Mouse (Mus musculus) limb, embryonic 14.5 days (tissue): ENCODE results near the gene Rdh5. TPM values are rescaled to one million over a fixed set of nuclear protein-coding genes. Genes with fewer than 3 reads are reported as not detected.

ENCODE experiments used
- ATAC-seq: fragments of 200-750 bp; cut with Nextera tagmentation; 2 replicates; pipeline ENCODE4 v1.8.0; 2017; ENCODE audit warnings: low read depth, moderate number of reproducible peaks, moderate TSS enrichment; ENCODE audit not compliant: low FRiP score
- DNase-seq: peaks from one replicate; pipeline ENCODE4 v3.0.0-alpha.2; 2015; ENCODE audit warnings: low spot score
- H3K27ac ChIP-seq: fragments of 300-500 bp; sonication (generic); replicated peaks from 2 replicates; pipeline ENCODE4 v1.5.1; 2014; ENCODE audit warnings: low read depth, mild to moderate bottlenecking, low read length, moderate library complexity, mixed read lengths
- H3K27me3 ChIP-seq: fragments of 300-500 bp; sonication (generic); 2 replicates; pipeline ENCODE4 v1.6.1; 2014; ENCODE audit warnings: low read length, mixed read lengths; ENCODE audit not compliant: control insufficient read depth, insufficient read depth
- H3K36me3 ChIP-seq: fragments of 300-500 bp; sonication (generic); 2 replicates; pipeline ENCODE4 v1.6.1; 2014; ENCODE audit warnings: mild to moderate bottlenecking, low read length, moderate library complexity, mixed read lengths; ENCODE audit not compliant: control insufficient read depth, insufficient read depth
- H3K4me1 ChIP-seq: fragments of 300-500 bp; sonication (generic); 2 replicates; pipeline ENCODE4 v1.6.1; 2014; ENCODE audit warnings: antibody characterized with exemption, low read length, mixed read lengths; ENCODE audit not compliant: control insufficient read depth, insufficient read depth
- H3K4me2 ChIP-seq: fragments of 300-500 bp; sonication (generic); replicated peaks from 2 replicates; pipeline ENCODE4 v1.6.1; 2014; ENCODE audit warnings: low read depth, mild to moderate bottlenecking, low read length, moderate library complexity; ENCODE audit not compliant: severe bottlenecking
- H3K4me3 ChIP-seq: fragments of 300-500 bp; sonication (generic); replicated peaks from 2 replicates; pipeline ENCODE4 v1.5.1; 2014; ENCODE audit warnings: low read length
- H3K9ac ChIP-seq: fragments of 300-500 bp; sonication (generic); 2 replicates; pipeline ENCODE4 v1.6.1; 2014; ENCODE audit warnings: mild to moderate bottlenecking, low read depth, low read length, moderate library complexity; ENCODE audit not compliant: severe bottlenecking
- H3K9me3 ChIP-seq: fragments of 300-500 bp; sonication (generic); 2 replicates; pipeline ENCODE4 v1.6.1; 2016; ENCODE audit warnings: low read length; ENCODE audit not compliant: control insufficient read depth
- POLR2A ChIP-seq: fragments of 200-500 bp; IDR thresholded peaks from 2 replicates; pipeline ENCODE4 v1.8.0; 2012; ENCODE audit warnings: inconsistent platforms, mild to moderate bottlenecking, moderate library complexity, borderline replicate concordance; ENCODE audit not compliant: insufficient read depth, insufficient read length; ENCODE audit errors: extremely low read depth
- WGBS: fragments of 180-500 bp; shearing (Covaris S2); extraction: QIAGEN DNeasy Blood & Tissue Kit; methylation state at CpG from one replicate; pipeline ENCODE4 v1.1.7; 2014; 5-methylcytosine and 5-hydroxymethylcytosine counted together
- polyA plus RNA-seq, 2 experiments: library from polyadenylated mRNA; depleted of rRNA in 1 of 2; stranded (reverse) in 1 of 2; unstranded in 1 of 2; fragments of >200 nt; fragmentation: Nextera tagmentation in 1 of 2; extraction: Ambion mirVana in 1 of 2; gene quantifications; 2 replicates each; pipeline versions ENCODE4 v1.2.1 to v1.2.3; 2012 to 2014

Rdh5 gene
- 17.9 and 23.2 TPM in 2 replicates for polyA plus RNA-seq (2012; rRNA removed)
- 11.8 and 12.5 TPM in 2 replicates for polyA plus RNA-seq (2014; fragmentation: Nextera tagmentation; extraction: Ambion mirVana)

DNA sequence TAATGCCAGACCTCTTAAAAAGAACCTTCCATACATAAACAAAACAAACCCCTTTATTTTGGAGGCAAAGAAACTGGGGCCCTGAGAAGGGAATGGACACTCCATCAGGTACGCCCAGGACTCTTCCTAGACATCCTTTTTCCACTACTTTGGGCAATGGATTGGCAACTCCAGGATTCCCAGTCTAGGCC is at the start of gene Rdh5:
TSS of gene Rdh5 (minus strand) at position 67 of the 191 bp plus-strand sequence.
- 18% methylated on average over 1 of the region's 1 CpGs for WGBS
- Histone ChIP-seq H3K4me1 (peaks cover 22% of the 10 kb centered on the region), H3K9me3 (no peaks in the 10 kb centered on the region), H3K4me2 (peak within 1 kb of the TSS; percentile 46), H3K4me3 (peak within 1 kb of the TSS; percentile 71), H3K27ac (peak within 1 kb of the TSS; percentile 80), H3K27me3 (no peaks in the 10 kb centered on the region), H3K9ac (peak within 1 kb of the TSS; percentile 64), H3K36me3 (peaks cover 11% of the 10 kb centered on the region)
- no peak for TF ChIP-seq POLR2A
- no peak for ATAC-seq
- no peak for DNase-seq

DNA sequence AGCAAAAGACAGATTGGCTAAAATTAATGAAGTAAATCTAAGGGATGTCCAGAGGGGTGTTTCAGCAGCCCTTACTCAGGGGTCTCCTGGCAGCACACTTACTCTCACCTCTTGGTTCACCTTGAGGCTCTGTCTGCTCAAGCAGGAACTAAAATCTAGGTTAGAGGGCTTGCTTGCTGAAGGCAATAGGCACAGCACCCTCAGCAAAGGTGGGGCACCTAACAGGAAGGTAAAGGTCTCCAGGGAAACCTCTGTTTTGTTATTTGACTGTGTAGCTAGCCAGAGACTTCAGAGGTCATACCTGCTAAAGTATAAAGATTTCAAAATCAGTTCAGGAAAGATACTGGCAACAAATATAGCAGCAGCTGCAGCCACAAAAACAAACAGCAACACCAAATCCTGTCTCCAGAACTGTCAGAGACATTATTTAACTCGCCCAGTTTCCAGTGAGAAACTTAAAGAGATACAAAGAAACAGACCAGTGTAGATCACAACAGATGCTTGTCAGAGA is 48.1 kb upstream of the Rdh5 start:
- Histone ChIP-seq H3K4me1 (no peaks in the 10 kb centered on the region), H3K36me3 (no peaks in the 10 kb centered on the region), H3K27me3 (no peaks in the 10 kb centered on the region), H3K4me3 (no peak overlapping the region), H3K9ac (no peak overlapping the region), H3K4me2 (no peak overlapping the region), H3K27ac (no peak overlapping the region), H3K9me3 (no peaks in the 10 kb centered on the region)
- WGBS = 56% methylated on average over 1 of the region's 1 CpGs
- ATAC-seq (no peak), DNase-seq (no peak)
- no peak for TF ChIP-seq POLR2A

DNA sequence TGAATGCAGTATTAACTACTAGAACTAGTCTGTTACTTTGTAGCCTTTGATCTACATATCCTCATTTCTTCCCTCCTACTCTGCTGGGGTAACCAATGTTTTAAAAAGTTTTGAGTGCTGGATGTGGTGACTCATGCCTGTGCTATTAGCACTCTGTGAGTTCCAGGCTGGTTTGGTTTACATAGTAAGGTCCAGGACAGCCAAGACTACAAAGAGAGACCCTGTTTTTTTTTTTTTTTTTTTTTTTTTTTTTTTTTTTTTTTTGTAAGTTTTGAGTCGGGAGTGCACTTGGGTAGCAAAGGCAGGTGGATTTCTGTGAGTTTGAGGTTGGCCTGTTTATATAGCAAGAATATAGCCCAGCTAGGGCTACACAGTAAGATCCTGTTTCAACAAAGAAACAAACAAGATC is 45.7 kb upstream of the Rdh5 start:
- no peaks in the 10 kb centered on the region for H3K27me3 ChIP-seq
- 36% methylated on average over 1 of the region's 1 CpGs for WGBS
- ATAC-seq = no peak
- H3K9ac ChIP-seq = no peak overlapping the region
- H3K36me3 ChIP-seq = no peaks in the 10 kb centered on the region
- DNase-seq = no peak
- no peak overlapping the region for H3K4me2 ChIP-seq
- H3K4me1 ChIP-seq = no peaks in the 10 kb centered on the region
- no peak overlapping the region for H3K4me3 ChIP-seq
- H3K9me3 ChIP-seq = no peaks in the 10 kb centered on the region
- TF ChIP-seq POLR2A = no peak
- no peak overlapping the region for H3K27ac ChIP-seq

DNA sequence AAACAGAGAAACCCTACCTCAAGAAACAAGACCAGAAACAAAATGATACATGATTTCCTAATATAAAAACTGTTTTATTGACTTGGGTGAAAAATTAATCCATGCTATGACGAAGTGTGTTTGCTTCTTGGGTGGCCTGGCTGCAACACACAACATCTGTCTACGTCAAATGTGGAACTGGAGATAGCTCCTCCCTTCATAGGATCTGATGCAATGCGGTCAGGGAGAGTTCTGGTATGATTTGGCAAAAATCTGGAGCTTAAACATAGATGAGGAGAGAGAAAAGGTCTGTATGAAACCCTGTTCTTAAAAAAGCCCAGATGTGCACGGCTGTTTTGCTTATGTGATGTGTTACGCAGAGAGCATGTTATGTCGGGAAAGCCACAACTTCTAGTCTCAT is 43.2 kb upstream of the Rdh5 start:
- no peaks in the 10 kb centered on the region for H3K36me3 ChIP-seq
- H3K9me3 ChIP-seq = no peaks in the 10 kb centered on the region
- 79% methylated on average over 6 of the region's 6 CpGs for WGBS
- DNase-seq (no peak), ATAC-seq (no peak)
- no peaks in the 10 kb centered on the region for H3K27me3 ChIP-seq
- H3K4me1 ChIP-seq = no peaks in the 10 kb centered on the region
- H3K4me3 ChIP-seq = no peak overlapping the region
- no peak overlapping the region for H3K9ac ChIP-seq
- TF ChIP-seq POLR2A = no peak
- H3K27ac ChIP-seq = no peak overlapping the region
- no peak overlapping the region for H3K4me2 ChIP-seq

DNA sequence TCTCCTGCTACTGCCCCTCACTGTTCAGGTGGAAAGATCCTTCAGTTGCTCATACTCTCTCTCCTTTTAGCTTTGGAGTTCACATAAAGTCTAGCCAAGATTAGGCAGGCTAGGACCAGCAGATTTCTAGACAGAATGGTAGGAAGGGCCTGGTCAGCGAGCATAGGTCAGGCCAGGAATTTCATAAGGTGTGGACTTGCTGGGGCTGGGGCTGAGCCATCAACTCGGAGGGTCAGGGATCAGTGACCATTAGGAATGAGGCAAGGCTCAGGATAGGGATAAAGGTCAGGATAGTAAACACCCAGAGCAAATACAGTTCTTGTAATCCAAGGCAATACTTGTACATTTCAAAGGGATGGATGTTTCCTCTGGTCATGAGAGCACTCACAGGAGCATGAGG is 42.3 kb upstream of the Rdh5 start:
- no peaks in the 10 kb centered on the region for H3K9me3 ChIP-seq
- no peak for DNase-seq
- no peak overlapping the region for H3K4me2 ChIP-seq
- no peak for TF ChIP-seq POLR2A
- H3K9ac ChIP-seq = no peak overlapping the region
- ATAC-seq = no peak
- no peak overlapping the region for H3K27ac ChIP-seq
- H3K4me1 ChIP-seq = no peaks in the 10 kb centered on the region
- no peaks in the 10 kb centered on the region for H3K27me3 ChIP-seq
- no peaks in the 10 kb centered on the region for H3K36me3 ChIP-seq
- 71% methylated on average over 2 of the region's 2 CpGs for WGBS
- no peak overlapping the region for H3K4me3 ChIP-seq
